Mouse (Mus musculus): ENCODE measurements around the gene Man2b2. TPM values are rescaled to one million over a fixed set of nuclear protein-coding genes. Genes with fewer than 3 reads are reported as not detected.

Man2b2 gene
- polyA plus RNA-seq, 1 experiment: 9.7 TPM

DNA sequence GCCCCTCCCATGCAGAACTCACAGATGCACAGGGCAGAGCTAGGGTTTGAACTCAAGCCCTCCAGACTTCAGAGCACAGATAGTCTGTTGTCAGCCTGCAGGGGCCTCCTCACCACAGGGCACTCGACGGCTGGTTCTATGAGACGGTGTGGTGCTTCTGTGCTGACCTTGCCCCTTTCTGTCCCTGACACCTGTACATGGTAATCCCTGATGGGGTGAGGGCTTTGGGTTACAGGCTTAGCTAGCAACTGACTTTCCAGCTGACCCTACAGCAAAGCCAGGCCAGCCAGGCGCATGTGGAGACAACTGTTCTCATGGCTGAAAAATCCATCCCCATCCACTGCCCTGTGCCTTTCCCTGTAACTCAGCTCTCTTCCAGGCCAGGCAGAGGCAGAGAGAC, 7.5 kb downstream of the Man2b2 start:
- no peak for TF ChIP-seq POLR2AphosphoS2 (IDR thresholded peaks at IDR 0.05; ENCODE audit: insufficient read length, low read depth)
- TF ChIP-seq SRF (IDR thresholded peaks at IDR 0.05; ENCODE audit: control insufficient read depth, insufficient read length, low read depth): no peak
- no peak for TF ChIP-seq MAX (IDR thresholded peaks at IDR 0.05; ENCODE audit: low read depth)
- peak in 1 of 3 experiments; percentile 12 for TF ChIP-seq MYOD1 (IDR thresholded peaks at IDR 0.05; ENCODE audit: control insufficient read depth in 1 of 3, insufficient read length in 2 of 3, low read depth in 2 of 3)
- no peak for TF ChIP-seq E2F4 (IDR thresholded peaks at IDR 0.05; ENCODE audit: insufficient read depth)
- TF ChIP-seq MYOG (IDR thresholded peaks at IDR 0.05; ENCODE audit: control insufficient read depth in 1 of 3, insufficient read depth in 1 of 3, insufficient read length in 2 of 3, low read depth in 2 of 3): peak in 1 of 3 experiments; percentile 5
- Histone ChIP-seq H3K36me3 (ENCODE audit: control insufficient read depth, insufficient read depth) (no peaks in the 10 kb centered on the region), H3K4me2 (ENCODE audit: low read depth) (no peak overlapping the region), H3K27me3 (ENCODE audit: control insufficient read depth, insufficient read depth, insufficient read length) (no peaks in the 10 kb centered on the region), H3K4me3 (no peak overlapping the region), H3ac (ENCODE audit: control insufficient read depth, insufficient read length) (no peak overlapping the region), H3K79me2 (ENCODE audit: control insufficient read depth, insufficient read depth) (no peaks in the 10 kb centered on the region)

DNA sequence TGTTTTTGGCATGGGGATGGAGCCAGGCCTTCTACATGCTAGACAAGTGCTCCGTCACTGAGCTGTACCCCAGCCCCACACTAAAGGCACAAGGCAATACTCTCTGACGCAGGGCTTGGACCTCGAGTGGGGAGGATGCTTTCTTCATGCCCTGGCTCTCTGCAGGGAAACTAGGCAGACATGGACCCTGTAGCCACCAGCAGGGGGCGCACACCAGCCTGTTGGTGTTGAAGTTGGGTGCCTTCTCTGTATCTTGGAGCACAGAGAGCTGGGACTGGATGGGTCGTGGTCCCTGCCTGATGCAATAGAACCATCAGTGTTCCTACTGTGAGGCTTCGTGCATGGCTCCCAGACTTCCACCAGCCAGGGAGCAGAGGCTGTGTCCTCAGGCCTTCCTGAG, 10.3 kb downstream of the Man2b2 start:
- H3K36me3 ChIP-seq (ENCODE audit: control insufficient read depth, insufficient read depth): no peaks in the 10 kb centered on the region
- H3ac ChIP-seq (ENCODE audit: control insufficient read depth, insufficient read length): no peak overlapping the region
- no peak for TF ChIP-seq POLR2A (IDR thresholded peaks at IDR 0.05; ENCODE audit: insufficient read length, low read depth)
- TF ChIP-seq SRF (IDR thresholded peaks at IDR 0.05; ENCODE audit: control insufficient read depth, insufficient read length, low read depth): no peak
- no peak for TF ChIP-seq TCF3 (IDR thresholded peaks at IDR 0.05; ENCODE audit: insufficient read length, low read depth)
- no peak for TF ChIP-seq POLR2AphosphoS2 (IDR thresholded peaks at IDR 0.05; ENCODE audit: insufficient read length, low read depth)
- TF ChIP-seq REST (IDR thresholded peaks at IDR 0.05; ENCODE audit: insufficient read depth, insufficient read length): no peak
- TF ChIP-seq TCF12 (IDR thresholded peaks at IDR 0.05; ENCODE audit: insufficient read depth, poor library complexity, severe bottlenecking): no peak
- no peak for TF ChIP-seq MYOG (IDR thresholded peaks at IDR 0.05; ENCODE audit: control insufficient read depth in 1 of 3, insufficient read depth in 1 of 3, insufficient read length in 2 of 3, low read depth in 2 of 3)
- no peak for TF ChIP-seq E2F4 (IDR thresholded peaks at IDR 0.05; ENCODE audit: insufficient read depth)
- TF ChIP-seq MYOD1 (IDR thresholded peaks at IDR 0.05; ENCODE audit: control insufficient read depth in 1 of 3, insufficient read length in 2 of 3, low read depth in 2 of 3): no peak
- no peak for TF ChIP-seq USF1 (IDR thresholded peaks at IDR 0.05; ENCODE audit: low read depth)
- TF ChIP-seq MAX (IDR thresholded peaks at IDR 0.05; ENCODE audit: low read depth): no peak
- TF ChIP-seq CEBPB (IDR thresholded peaks at IDR 0.05; ENCODE audit: insufficient read depth, poor library complexity, severe bottlenecking): no peak
- H3K79me2 ChIP-seq (ENCODE audit: control insufficient read depth, insufficient read depth): no peaks in the 10 kb centered on the region
- no peaks in the 10 kb centered on the region for H3K27me3 ChIP-seq (ENCODE audit: control insufficient read depth, insufficient read depth, insufficient read length)
- no peak overlapping the region for H3K4me2 ChIP-seq (ENCODE audit: low read depth)
- H3K4me3 ChIP-seq: no peak overlapping the region

DNA sequence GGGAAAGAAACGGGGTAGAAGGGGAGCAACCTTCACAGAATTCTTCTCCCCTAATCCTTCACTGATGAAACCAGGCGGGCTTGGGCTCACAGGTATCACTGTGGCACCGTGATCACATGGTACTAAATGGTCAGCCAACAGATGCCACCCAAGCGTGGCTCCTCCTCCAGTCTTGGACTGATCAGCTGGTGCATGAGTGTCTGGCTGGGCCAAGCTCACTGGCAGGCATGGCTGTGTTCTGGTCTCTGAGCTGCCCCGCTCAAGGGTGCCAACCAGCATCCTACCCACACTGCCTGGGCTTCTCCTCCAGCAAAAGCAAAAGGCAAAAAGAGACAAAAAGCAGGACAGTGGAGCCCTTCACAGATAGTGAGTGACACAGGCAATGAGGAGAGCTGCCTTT, 10.7 kb downstream of the Man2b2 start:
- TF ChIP-seq POLR2AphosphoS2 (IDR thresholded peaks at IDR 0.05; ENCODE audit: insufficient read length, low read depth) (no peak), USF1 (IDR thresholded peaks at IDR 0.05; ENCODE audit: low read depth) (no peak), SRF (IDR thresholded peaks at IDR 0.05; ENCODE audit: control insufficient read depth, insufficient read length, low read depth) (no peak), MYOG (IDR thresholded peaks at IDR 0.05; ENCODE audit: control insufficient read depth in 1 of 3, insufficient read depth in 1 of 3, insufficient read length in 2 of 3, low read depth in 2 of 3) (no peak), CEBPB (IDR thresholded peaks at IDR 0.05; ENCODE audit: insufficient read depth, poor library complexity, severe bottlenecking) (no peak), E2F4 (IDR thresholded peaks at IDR 0.05; ENCODE audit: insufficient read depth) (no peak), TCF12 (IDR thresholded peaks at IDR 0.05; ENCODE audit: insufficient read depth, poor library complexity, severe bottlenecking) (no peak), REST (IDR thresholded peaks at IDR 0.05; ENCODE audit: insufficient read depth, insufficient read length) (no peak), TCF3 (IDR thresholded peaks at IDR 0.05; ENCODE audit: insufficient read length, low read depth) (no peak)
- Histone ChIP-seq H3K36me3 (ENCODE audit: control insufficient read depth, insufficient read depth) (no peaks in the 10 kb centered on the region), H3ac (ENCODE audit: control insufficient read depth, insufficient read length) (no peak overlapping the region), H3K4me3 (no peak overlapping the region), H3K79me2 (ENCODE audit: control insufficient read depth, insufficient read depth) (no peaks in the 10 kb centered on the region), H3K4me2 (ENCODE audit: low read depth) (no peak overlapping the region), H3K27me3 (ENCODE audit: control insufficient read depth, insufficient read depth, insufficient read length) (no peaks in the 10 kb centered on the region)

DNA sequence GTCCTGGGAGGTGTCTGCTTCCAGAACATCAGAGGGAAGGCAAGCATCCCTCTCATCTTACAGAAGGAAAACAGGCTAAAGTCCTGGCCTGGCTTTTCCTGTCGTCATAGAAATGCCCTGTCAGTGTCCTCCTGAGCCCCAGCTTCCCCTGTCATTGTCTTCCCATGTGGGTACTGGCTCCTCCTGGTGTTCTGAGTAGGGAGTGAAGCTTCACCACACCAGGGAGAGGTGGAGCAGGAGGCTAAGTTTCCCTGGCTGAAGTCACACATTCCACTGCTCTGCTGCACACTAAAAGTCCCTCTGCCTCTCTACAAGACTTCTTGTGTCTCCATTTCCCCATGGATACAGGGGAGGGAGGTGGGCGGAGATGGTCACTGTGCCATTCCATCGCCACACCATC, 12.7 kb downstream of the Man2b2 start:
- no peak for TF ChIP-seq TCF12 (IDR thresholded peaks at IDR 0.05; ENCODE audit: insufficient read depth, poor library complexity, severe bottlenecking)
- no peak for TF ChIP-seq POLR2A (IDR thresholded peaks at IDR 0.05; ENCODE audit: insufficient read length, low read depth)
- no peak for TF ChIP-seq SRF (IDR thresholded peaks at IDR 0.05; ENCODE audit: control insufficient read depth, insufficient read length, low read depth)
- no peak for TF ChIP-seq REST (IDR thresholded peaks at IDR 0.05; ENCODE audit: insufficient read depth, insufficient read length)
- no peak for TF ChIP-seq POLR2AphosphoS2 (IDR thresholded peaks at IDR 0.05; ENCODE audit: insufficient read length, low read depth)
- TF ChIP-seq MYOD1 (IDR thresholded peaks at IDR 0.05; ENCODE audit: control insufficient read depth in 1 of 3, insufficient read length in 2 of 3, low read depth in 2 of 3): no peak
- TF ChIP-seq TCF3 (IDR thresholded peaks at IDR 0.05; ENCODE audit: insufficient read length, low read depth): no peak
- TF ChIP-seq MYOG (IDR thresholded peaks at IDR 0.05; ENCODE audit: control insufficient read depth in 1 of 3, insufficient read depth in 1 of 3, insufficient read length in 2 of 3, low read depth in 2 of 3): no peak
- no peak for TF ChIP-seq E2F4 (IDR thresholded peaks at IDR 0.05; ENCODE audit: insufficient read depth)
- TF ChIP-seq USF1 (IDR thresholded peaks at IDR 0.05; ENCODE audit: low read depth): no peak
- Histone ChIP-seq H3K27me3 (ENCODE audit: control insufficient read depth, insufficient read depth, insufficient read length) (no peaks in the 10 kb centered on the region), H3K4me2 (ENCODE audit: low read depth) (no peak overlapping the region), H3K79me2 (ENCODE audit: control insufficient read depth, insufficient read depth) (no peaks in the 10 kb centered on the region), H3K36me3 (ENCODE audit: control insufficient read depth, insufficient read depth) (no peaks in the 10 kb centered on the region), H3ac (ENCODE audit: control insufficient read depth, insufficient read length) (no peak overlapping the region), H3K4me3 (no peak overlapping the region)

DNA sequence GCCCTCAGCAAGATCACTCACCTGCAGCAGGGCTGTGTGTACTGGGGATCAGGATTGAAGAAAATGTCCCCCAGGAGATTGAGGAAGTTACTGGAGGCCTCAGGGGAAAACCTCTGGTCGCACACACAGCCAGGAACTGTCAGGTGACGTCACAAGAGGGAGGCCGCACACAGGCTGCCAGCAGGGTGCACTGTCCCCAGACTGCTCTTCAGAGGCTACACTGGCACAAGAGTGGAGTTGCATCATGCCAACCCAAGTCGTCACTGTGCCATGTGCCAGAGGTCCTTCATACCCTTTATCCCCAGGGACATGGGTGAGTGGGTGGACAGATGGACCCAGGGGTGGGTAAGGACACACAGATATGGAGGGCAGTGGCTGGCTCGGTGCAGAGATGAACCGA, 15.9 kb downstream of the Man2b2 start:
- Histone ChIP-seq H3K4me2 (ENCODE audit: low read depth) (no peak overlapping the region), H3K79me2 (ENCODE audit: control insufficient read depth, insufficient read depth) (no peaks in the 10 kb centered on the region), H3K36me3 (ENCODE audit: control insufficient read depth, insufficient read depth) (no peaks in the 10 kb centered on the region), H3ac (ENCODE audit: control insufficient read depth, insufficient read length) (no peak overlapping the region), H3K4me3 (no peak overlapping the region), H3K27me3 (ENCODE audit: control insufficient read depth, insufficient read depth, insufficient read length) (no peaks in the 10 kb centered on the region)
- TF ChIP-seq REST (IDR thresholded peaks at IDR 0.05; ENCODE audit: insufficient read depth, insufficient read length) (no peak), POLR2AphosphoS2 (IDR thresholded peaks at IDR 0.05; ENCODE audit: insufficient read length, low read depth) (no peak), TCF3 (IDR thresholded peaks at IDR 0.05; ENCODE audit: insufficient read length, low read depth) (no peak), MYOD1 (IDR thresholded peaks at IDR 0.05; ENCODE audit: control insufficient read depth in 1 of 3, insufficient read length in 2 of 3, low read depth in 2 of 3) (no peak), CEBPB (IDR thresholded peaks at IDR 0.05; ENCODE audit: insufficient read depth, poor library complexity, severe bottlenecking) (no peak), SRF (IDR thresholded peaks at IDR 0.05; ENCODE audit: control insufficient read depth, insufficient read length, low read depth) (no peak), POLR2A (IDR thresholded peaks at IDR 0.05; ENCODE audit: insufficient read length, low read depth) (no peak), USF1 (IDR thresholded peaks at IDR 0.05; ENCODE audit: low read depth) (no peak), E2F4 (IDR thresholded peaks at IDR 0.05; ENCODE audit: insufficient read depth) (no peak), TCF12 (IDR thresholded peaks at IDR 0.05; ENCODE audit: insufficient read depth, poor library complexity, severe bottlenecking) (no peak), MYOG (IDR thresholded peaks at IDR 0.05; ENCODE audit: control insufficient read depth in 1 of 3, insufficient read depth in 1 of 3, insufficient read length in 2 of 3, low read depth in 2 of 3) (no peak), MAX (IDR thresholded peaks at IDR 0.05; ENCODE audit: low read depth) (no peak)

Data from myocyte (in vitro differentiated cells).